Mouse (Mus musculus): ENCODE results near the gene Rhof.

DNA sequence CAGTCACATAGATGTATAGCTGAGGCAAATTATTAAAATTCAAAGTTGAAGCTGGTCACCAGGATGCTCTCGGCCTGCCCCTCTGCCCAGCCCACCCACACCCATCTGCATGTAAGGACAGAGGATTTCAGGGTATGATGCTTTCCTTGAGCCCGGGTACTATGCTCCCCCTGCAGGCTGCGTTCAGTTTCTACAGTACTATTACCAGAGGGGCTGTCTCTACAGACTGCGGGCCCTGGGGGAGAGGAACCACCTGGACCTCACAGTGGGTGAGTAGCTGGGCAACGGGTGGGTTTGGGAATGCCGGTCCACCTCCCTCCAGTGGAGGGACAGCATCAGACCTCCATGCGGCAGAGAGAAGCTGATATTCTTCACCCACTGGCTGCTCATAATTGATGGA lies 17.6 kb downstream of the Rhof start:
- no peak for TF ChIP-seq GATA1 (IDR thresholded peaks at IDR 0.05; ENCODE audit: low read length)
- no peak for TF ChIP-seq TAL1 (IDR thresholded peaks at IDR 0.05; ENCODE audit: low read length)
